Mouse (Mus musculus) heart, embryonic 14.5 days (tissue): ENCODE data around the gene Fam131c. TPM values are rescaled to one million over a fixed set of nuclear protein-coding genes. Genes with fewer than 3 reads are reported as not detected.

ENCODE experiments used
- ATAC-seq: fragments of 200-750 bp; cut with Nextera tagmentation; 2 replicates; pipeline ENCODE4 v1.8.0; 2017; ENCODE audit warnings: low read depth, moderate TSS enrichment; ENCODE audit not compliant: insufficient number of reproducible peaks, insufficient read depth, low FRiP score
- H3K27ac ChIP-seq, 2 experiments: fragments of 200-500 bp in 1 of 2; fragments of 300-500 bp in 1 of 2; sonication (generic) in 1 of 2; replicated peaks in 1 of 2; 2 replicates each; pipeline ENCODE4 v1.5.1; 2012 to 2014; ENCODE audit warnings: low read depth in 2 of 2, low read length in 2 of 2, control low read depth in 1 of 2, mild to moderate bottlenecking in 1 of 2, mixed read lengths in 1 of 2; ENCODE audit not compliant: control insufficient read depth in 1 of 2, insufficient read depth in 1 of 2
- H3K27me3 ChIP-seq: fragments of 300-500 bp; sonication (generic); 2 replicates; pipeline ENCODE4 v1.6.1; 2014; ENCODE audit warnings: mild to moderate bottlenecking, low read length, control low read depth; ENCODE audit not compliant: control insufficient read depth, insufficient read depth
- H3K36me3 ChIP-seq: fragments of 300-500 bp; sonication (generic); 2 replicates; pipeline ENCODE4 v1.6.1; 2014; ENCODE audit warnings: mild to moderate bottlenecking, control low read depth, low read length, mixed read lengths; ENCODE audit not compliant: control insufficient read depth, insufficient read depth
- H3K4me1 ChIP-seq, 2 experiments: fragments of 200-500 bp in 1 of 2; fragments of 300-500 bp in 1 of 2; sonication (generic) in 1 of 2; 2 replicates each; pipeline ENCODE4 v1.6.1; 2012 to 2014; ENCODE audit warnings: low read length in 2 of 2, control low read depth in 1 of 2, mixed read lengths in 1 of 2; ENCODE audit not compliant: control insufficient read depth in 2 of 2, insufficient read depth in 2 of 2
- H3K4me2 ChIP-seq: fragments of 300-500 bp; sonication (generic); 2 replicates; pipeline ENCODE4 v1.6.1; 2014; ENCODE audit warnings: mild to moderate bottlenecking, low read length
- H3K4me3 ChIP-seq, 2 experiments: fragments of 200-500 bp in 1 of 2; fragments of 300-500 bp in 1 of 2; sonication (generic) in 1 of 2; 2 replicates each; pipeline ENCODE4 v1.5.1; 2012 to 2014; ENCODE audit warnings: low read length in 2 of 2, mild to moderate bottlenecking in 2 of 2, control low read depth in 1 of 2, low read depth in 1 of 2, moderate library complexity in 1 of 2; ENCODE audit not compliant: control insufficient read depth in 1 of 2, insufficient read depth in 1 of 2
- H3K9ac ChIP-seq: fragments of 300-500 bp; sonication (generic); 2 replicates; pipeline ENCODE4 v1.6.1; 2014; ENCODE audit warnings: mild to moderate bottlenecking, low read length
- H3K9me3 ChIP-seq: fragments of 300-500 bp; sonication (generic); 2 replicates; pipeline ENCODE4 v1.6.1; 2016; ENCODE audit warnings: low read length, control low read depth; ENCODE audit not compliant: control insufficient read depth
- WGBS: fragments of 180-500 bp; shearing (Covaris S2); extraction: QIAGEN DNeasy Blood & Tissue Kit; methylation state at CpG from one replicate; pipeline ENCODE4 v1.1.7; 2014; 5-methylcytosine and 5-hydroxymethylcytosine counted together
- polyA plus RNA-seq: library from polyadenylated mRNA; unstranded; fragments of >200 nt; fragmentation: Nextera tagmentation; extraction: Ambion mirVana; gene quantifications from 2 replicates; pipeline ENCODE4 v1.2.1, GENCODE M21; 2014

Fam131c gene
- polyA plus RNA-seq, 1 experiment from 2014 or later: 0.92 TPM

- no peak overlapping the region for H3K4me3 ChIP-seq
- no peak overlapping the region for H3K9ac ChIP-seq
- no peak for ATAC-seq
- WGBS: 92% methylated on average over 3 of the region's 3 CpGs
- H3K36me3 ChIP-seq: no peaks in the 10 kb centered on the region
- no peaks in the 10 kb centered on the region for H3K27me3 ChIP-seq
- H3K4me1 ChIP-seq: peaks cover 22 to 23% of the 10 kb centered on the region in 2 experiments
- H3K9me3 ChIP-seq: no peaks in the 10 kb centered on the region
- no peak overlapping the region for H3K27ac ChIP-seq
- no peak overlapping the region for H3K4me2 ChIP-seq
Observed at GRCm38 (mm10) chr4:141408577-141408976, 40.6 kb downstream of the Fam131c start.

GRCm38 (mm10) chr4:141411430-141411992, 43.5 kb downstream of the Fam131c start:
- ATAC-seq: no peak
- no peaks in the 10 kb centered on the region for H3K9me3 ChIP-seq
- no peaks in the 10 kb centered on the region for H3K36me3 ChIP-seq
- no peak overlapping the region for H3K4me2 ChIP-seq
- no peak overlapping the region for H3K4me3 ChIP-seq
- H3K27ac ChIP-seq: no peak overlapping the region
- H3K27me3 ChIP-seq: no peaks in the 10 kb centered on the region
- WGBS: 17% methylated on average over 22 of the region's 22 CpGs
- no peak overlapping the region for H3K9ac ChIP-seq
- H3K4me1 ChIP-seq: peaks cover 11 to 13% of the 10 kb centered on the region in 2 experiments

DNA sequence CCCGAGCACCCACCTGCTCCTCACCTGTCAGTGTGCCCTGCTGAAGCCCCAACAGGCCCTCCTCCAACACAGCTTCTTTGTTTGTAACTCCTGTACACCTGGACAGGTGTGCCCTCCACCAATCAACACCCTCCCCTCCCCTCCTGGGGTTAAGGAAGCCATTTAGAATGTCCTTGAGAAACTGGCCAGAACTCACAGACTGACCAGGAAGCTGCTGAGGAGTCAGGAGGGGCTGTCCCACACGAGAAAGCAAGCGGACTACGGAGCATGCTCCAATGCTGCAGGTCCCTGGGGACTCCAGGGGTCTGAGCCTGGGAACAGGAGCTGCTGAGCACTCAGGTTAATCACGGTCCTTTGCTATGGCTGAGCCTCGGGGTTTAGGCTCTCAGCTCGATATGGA, 47.9 kb downstream of the Fam131c start, which contains the start of gene Clcnkb:
Gene Clcnkb (minus strand): TSS at position 91 of the 400 bp plus-strand sequence.
- no peaks in the 10 kb centered on the region for H3K36me3 ChIP-seq
- no peak within 1 kb of the TSS for H3K4me2 ChIP-seq
- no peaks in the 10 kb centered on the region for H3K9me3 ChIP-seq
- H3K4me1 ChIP-seq: peaks cover 17 to 18% of the 10 kb centered on the region in 2 experiments
- H3K27ac ChIP-seq: no peak within 1 kb of the TSS
- no peak within 1 kb of the TSS for H3K4me3 ChIP-seq
- ATAC-seq: no peak
- WGBS: 70% methylated on average over 7 of the region's 7 CpGs
- H3K9ac ChIP-seq: no peak within 1 kb of the TSS
- H3K27me3 ChIP-seq: no peaks in the 10 kb centered on the region

DNA sequence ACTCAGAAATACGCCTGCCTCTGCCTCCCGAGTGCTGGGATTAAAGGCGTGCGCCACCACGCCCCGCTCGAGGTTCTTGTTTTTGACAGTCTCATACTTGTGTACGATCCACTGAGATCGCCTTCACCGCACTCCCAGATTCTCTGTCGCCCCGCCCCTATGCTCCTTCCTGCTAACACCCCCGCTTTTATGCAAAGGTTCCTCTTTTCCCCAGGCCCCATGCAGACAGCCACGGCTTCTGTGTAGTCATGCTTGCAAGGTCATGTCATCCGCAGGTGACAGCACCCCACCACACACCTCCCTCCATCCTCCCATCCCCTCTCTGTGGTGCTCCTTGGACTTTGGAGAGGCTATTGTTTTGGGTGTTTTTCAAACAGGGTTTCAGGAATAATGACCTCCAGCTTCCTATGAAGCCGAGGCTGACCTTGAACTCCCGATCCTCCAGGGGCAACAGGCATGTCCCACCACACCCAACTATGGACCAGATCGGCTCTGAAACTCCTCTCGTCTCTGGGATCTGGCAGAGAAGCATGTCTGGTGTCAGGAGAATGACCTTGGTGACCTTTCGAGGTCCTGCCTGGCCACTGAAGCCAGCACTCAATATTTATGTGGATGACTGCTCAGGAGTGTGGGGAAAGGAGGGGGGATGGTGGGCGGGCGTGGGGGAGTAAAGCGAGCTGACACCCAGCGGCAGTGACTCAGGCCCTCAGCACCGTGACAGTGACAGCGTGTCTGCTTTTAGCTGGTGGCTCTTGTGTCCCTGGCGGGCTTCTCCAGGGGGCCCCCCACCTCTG, 51.6 kb downstream of the Fam131c start:
- Histone ChIP-seq H3K4me1 (peaks cover 21 to 24% of the 10 kb centered on the region in 2 experiments), H3K27me3 (no peaks in the 10 kb centered on the region), H3K9me3 (no peaks in the 10 kb centered on the region), H3K9ac (peak overlapping the region; percentile 67), H3K27ac (peak overlapping the region; percentile 95 to 97), H3K36me3 (peaks cover 22% of the 10 kb centered on the region), H3K4me3 (peak overlapping the region in 1 of 2 experiments; percentile 62; a peak in 1 of 4 replicates), H3K4me2 (peak overlapping the region; percentile 93)
- peak; percentile 8; the same call in 1 of the 2 replicates for ATAC-seq
- 46% methylated on average over 27 of the region's 27 CpGs for WGBS

DNA sequence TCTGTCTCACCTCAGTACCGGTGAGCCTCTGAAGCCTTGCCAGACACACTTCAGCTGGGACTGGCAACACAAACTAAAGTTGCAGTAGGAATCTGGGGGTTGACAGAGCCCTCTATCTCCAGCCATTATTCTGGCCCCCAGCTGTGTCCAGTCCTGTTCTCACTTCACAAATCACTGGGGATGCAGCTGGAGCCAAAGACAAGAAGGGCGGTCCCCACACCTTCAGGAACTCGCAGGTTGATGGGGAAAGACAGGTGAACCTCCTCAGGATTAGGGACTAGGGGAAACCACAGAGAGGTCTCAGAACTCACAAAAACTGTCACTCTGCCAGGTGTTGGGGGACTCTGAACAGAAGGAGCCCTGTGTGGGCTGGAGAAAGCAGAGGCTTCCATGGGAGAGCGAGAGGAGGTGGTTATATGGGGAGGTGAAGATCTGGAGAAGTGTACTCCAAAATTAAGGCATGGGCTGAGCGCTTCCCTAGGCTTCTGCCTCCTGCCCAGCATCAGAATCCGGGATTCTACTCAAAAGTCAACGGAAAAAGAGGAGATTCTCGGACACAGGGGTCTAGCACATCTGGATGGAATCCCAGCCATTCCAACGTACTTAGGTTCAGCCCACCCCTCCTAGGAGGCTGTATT, 52.3 kb downstream of the Fam131c start, which contains the start of gene Hspb7:
Gene Hspb7 (plus strand): TSS at position 588 of the 638 bp plus-strand sequence.
- H3K36me3 ChIP-seq: peaks cover 28% of the 10 kb centered on the region
- H3K4me1 ChIP-seq: peaks cover 24 to 31% of the 10 kb centered on the region in 2 experiments
- peak within 1 kb of the TSS; percentile 95 for H3K9ac ChIP-seq
- H3K4me2 ChIP-seq: peak within 1 kb of the TSS; percentile 93
- H3K9me3 ChIP-seq: no peaks in the 10 kb centered on the region
- WGBS: 22% methylated on average over 9 of the region's 9 CpGs
- peak within 1 kb of the TSS; percentile 97 to 99 for H3K27ac ChIP-seq
- ATAC-seq: no peak
- H3K4me3 ChIP-seq: peak within 1 kb of the TSS; percentile 62 to 66
- no peaks in the 10 kb centered on the region for H3K27me3 ChIP-seq

- H3K36me3 ChIP-seq: peaks cover 28% of the 10 kb centered on the region
- no peaks in the 10 kb centered on the region for H3K27me3 ChIP-seq
- H3K27ac ChIP-seq: peak overlapping the region; percentile 95 to 97
- no peak for ATAC-seq
- H3K4me3 ChIP-seq: peak overlapping the region; percentile 9 to 62
- H3K4me1 ChIP-seq: peaks cover 24 to 36% of the 10 kb centered on the region in 2 experiments
- peak overlapping the region; percentile 67 for H3K9ac ChIP-seq
- WGBS: 14% methylated on average over 9 of the region's 9 CpGs
- H3K4me2 ChIP-seq: peak overlapping the region; percentile 93
- no peaks in the 10 kb centered on the region for H3K9me3 ChIP-seq
Observed at GRCm38 (mm10) chr4:141420886-141421285, 52.9 kb downstream of the Fam131c start.

DNA sequence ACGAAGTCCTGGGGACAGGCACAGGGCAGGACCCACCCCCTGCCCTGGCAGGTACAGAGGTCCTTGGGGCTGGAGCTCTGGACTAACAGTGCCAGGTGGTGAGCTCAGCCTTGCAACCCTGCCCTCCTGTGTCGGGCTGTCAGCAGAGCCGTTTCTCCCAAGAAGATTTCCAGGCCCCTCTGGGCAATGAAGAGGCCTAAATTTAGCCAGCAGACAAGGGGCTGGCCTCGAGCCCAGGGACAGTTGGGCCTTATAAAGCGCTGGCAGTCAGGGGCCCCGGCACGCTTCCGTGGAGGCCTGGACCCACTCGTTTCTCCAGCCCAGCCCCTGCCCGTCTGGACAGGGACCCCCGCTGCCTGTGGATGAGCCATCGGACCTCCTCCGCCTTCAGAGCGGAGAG, 53.4 kb downstream of the Fam131c start:
- ATAC-seq: peak; percentile 66
- WGBS: 14% methylated on average over 14 of the region's 14 CpGs
- Histone ChIP-seq H3K4me1 (peaks cover 26 to 40% of the 10 kb centered on the region in 2 experiments), H3K4me3 (peak overlapping the region; percentile 62 to 66), H3K4me2 (peak overlapping the region; percentile 93), H3K9me3 (no peaks in the 10 kb centered on the region), H3K36me3 (peaks cover 28% of the 10 kb centered on the region), H3K9ac (peak overlapping the region; percentile 95), H3K27me3 (no peaks in the 10 kb centered on the region), H3K27ac (peak overlapping the region; percentile 97 to 99)
